Mouse (Mus musculus) testis, adult 2 months (tissue): ENCODE measurements around the gene Sez6l. TPM values are rescaled to one million over a fixed set of nuclear protein-coding genes. Genes with fewer than 3 reads are reported as not detected.

Experiments used
- H3K27ac ChIP-seq: fragments of 200-500 bp; 2 replicates; pipeline ENCODE4 v1.5.1; 2012; ENCODE audit warnings: low read depth, low read length; ENCODE audit not compliant: control insufficient read depth, insufficient read depth
- H3K27me3 ChIP-seq: fragments of 200-500 bp; 2 replicates; pipeline ENCODE4 v1.6.1; 2012; ENCODE audit warnings: mild to moderate bottlenecking, low read length, moderate library complexity; ENCODE audit not compliant: control insufficient read depth, insufficient read depth
- H3K36me3 ChIP-seq: fragments of 200-500 bp; 2 replicates; pipeline ENCODE4 v1.6.1; 2012; ENCODE audit warnings: mild to moderate bottlenecking, low read length; ENCODE audit not compliant: control insufficient read depth, insufficient read depth
- H3K4me1 ChIP-seq: fragments of 200-500 bp; 2 replicates; pipeline ENCODE4 v1.6.1; 2012; ENCODE audit warnings: low read length; ENCODE audit not compliant: control insufficient read depth, insufficient read depth
- H3K4me3 ChIP-seq: fragments of 200-500 bp; 2 replicates; pipeline ENCODE4 v1.5.1; 2012; ENCODE audit warnings: low read depth, mild to moderate bottlenecking, low read length, moderate library complexity, mixed read lengths; ENCODE audit not compliant: control insufficient read depth
- CTCF ChIP-seq: fragments of 200-500 bp; IDR thresholded peaks from 2 replicates; pipeline ENCODE4 v1.5.1; 2012; ENCODE audit warnings: low read depth, mild to moderate bottlenecking, inconsistent platforms, low read length, moderate library complexity; ENCODE audit not compliant: control insufficient read depth, insufficient read depth, insufficient replicate concordance
- POLR2A ChIP-seq: fragments of 200-500 bp; IDR thresholded peaks from 2 replicates; pipeline ENCODE4 v1.6.1; 2012; ENCODE audit warnings: low read depth, mild to moderate bottlenecking, inconsistent platforms, low read length, moderate library complexity; ENCODE audit not compliant: control insufficient read depth
- polyA plus RNA-seq: library from polyadenylated mRNA; depleted of rRNA; stranded (reverse); fragments of >200 nt; gene quantifications from 2 replicates; pipeline ENCODE4 v1.2.3, GENCODE M21; 2012

Gene Sez6l
- polyA plus RNA-seq, 1 experiment = 6.9 TPM

GRCm38 (mm10) chr5:112523796-112524195 lies 53.2 kb downstream of the Sez6l start:
- Histone ChIP-seq H3K4me3 (no peak overlapping the region), H3K27me3 (no peaks in the 10 kb centered on the region), H3K36me3 (no peaks in the 10 kb centered on the region), H3K27ac (no peak overlapping the region), H3K4me1 (no peaks in the 10 kb centered on the region; the same call in 1 of the 2 replicates)
- no peak for TF ChIP-seq CTCF
- TF ChIP-seq POLR2A = no peak

DNA sequence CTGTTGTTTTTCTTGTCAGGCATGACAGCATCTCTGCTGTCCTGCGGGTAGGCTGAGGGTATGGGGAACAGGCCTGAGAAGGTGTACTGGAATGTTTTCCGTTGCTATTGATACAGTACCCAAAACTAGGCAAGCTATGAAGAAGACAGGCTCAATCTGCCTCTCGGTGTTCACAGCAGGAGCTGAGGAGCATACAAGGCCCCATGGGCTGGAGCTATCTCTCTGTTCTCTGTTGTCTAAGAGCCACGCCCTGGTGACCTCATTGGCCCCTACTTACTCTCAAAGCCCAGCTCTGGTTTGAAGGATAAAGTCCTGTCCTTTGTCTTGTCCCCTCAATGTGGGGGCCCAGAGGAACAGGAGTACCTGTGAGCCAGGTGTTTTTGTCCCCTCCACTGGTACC lies 53.7 kb downstream of the Sez6l start:
- no peak overlapping the region for H3K27ac ChIP-seq
- H3K4me1 ChIP-seq = no peaks in the 10 kb centered on the region; the same call in 1 of the 2 replicates
- no peaks in the 10 kb centered on the region for H3K27me3 ChIP-seq
- no peak overlapping the region for H3K4me3 ChIP-seq
- no peak for TF ChIP-seq CTCF
- TF ChIP-seq POLR2A = no peak
- H3K36me3 ChIP-seq = no peaks in the 10 kb centered on the region

DNA sequence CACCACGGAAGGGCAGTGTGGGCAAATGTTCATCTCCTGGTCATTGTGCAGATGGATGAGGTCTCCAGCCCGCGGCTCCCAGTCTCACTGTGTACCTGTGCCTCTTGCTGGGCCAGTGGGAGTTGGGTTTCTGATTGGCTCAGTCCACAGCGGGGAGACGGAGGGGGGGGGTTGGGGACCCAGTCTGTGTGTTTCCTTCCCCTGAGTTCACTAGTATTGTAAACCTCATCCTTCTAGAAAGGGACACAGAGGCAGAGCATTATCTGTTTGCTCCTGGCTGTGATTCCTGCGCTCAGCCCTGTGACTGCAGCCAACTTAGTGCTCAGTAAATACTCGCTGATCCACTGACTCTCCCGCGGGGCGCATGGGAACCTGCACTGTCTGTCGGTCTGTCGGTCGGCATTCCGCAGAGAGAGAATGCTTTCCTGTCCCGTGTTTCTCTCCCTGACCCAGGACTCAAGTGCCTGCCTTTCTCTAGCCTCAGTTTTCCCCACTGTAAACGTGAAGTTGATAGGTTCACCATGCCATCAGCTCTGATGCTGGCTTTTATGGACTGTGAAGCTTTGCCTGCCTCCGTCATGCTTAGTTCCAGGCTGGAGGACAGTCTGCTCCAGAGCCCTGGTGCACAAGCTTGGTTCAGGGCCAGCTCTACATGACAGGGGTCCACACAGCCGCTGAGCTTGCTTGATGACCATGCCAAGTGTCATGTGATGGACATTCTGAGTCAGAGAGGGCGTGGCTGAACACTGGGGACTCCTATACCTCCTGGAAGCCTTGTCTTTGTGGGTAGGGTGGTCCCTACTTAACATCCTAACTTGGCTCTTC lies 55.1 kb downstream of the Sez6l start:
- Histone ChIP-seq H3K4me1 (no peaks in the 10 kb centered on the region; the same call in 1 of the 2 replicates), H3K27me3 (no peaks in the 10 kb centered on the region), H3K27ac (no peak overlapping the region), H3K4me3 (no peak overlapping the region), H3K36me3 (no peaks in the 10 kb centered on the region)
- TF ChIP-seq CTCF = no peak
- no peak for TF ChIP-seq POLR2A

DNA sequence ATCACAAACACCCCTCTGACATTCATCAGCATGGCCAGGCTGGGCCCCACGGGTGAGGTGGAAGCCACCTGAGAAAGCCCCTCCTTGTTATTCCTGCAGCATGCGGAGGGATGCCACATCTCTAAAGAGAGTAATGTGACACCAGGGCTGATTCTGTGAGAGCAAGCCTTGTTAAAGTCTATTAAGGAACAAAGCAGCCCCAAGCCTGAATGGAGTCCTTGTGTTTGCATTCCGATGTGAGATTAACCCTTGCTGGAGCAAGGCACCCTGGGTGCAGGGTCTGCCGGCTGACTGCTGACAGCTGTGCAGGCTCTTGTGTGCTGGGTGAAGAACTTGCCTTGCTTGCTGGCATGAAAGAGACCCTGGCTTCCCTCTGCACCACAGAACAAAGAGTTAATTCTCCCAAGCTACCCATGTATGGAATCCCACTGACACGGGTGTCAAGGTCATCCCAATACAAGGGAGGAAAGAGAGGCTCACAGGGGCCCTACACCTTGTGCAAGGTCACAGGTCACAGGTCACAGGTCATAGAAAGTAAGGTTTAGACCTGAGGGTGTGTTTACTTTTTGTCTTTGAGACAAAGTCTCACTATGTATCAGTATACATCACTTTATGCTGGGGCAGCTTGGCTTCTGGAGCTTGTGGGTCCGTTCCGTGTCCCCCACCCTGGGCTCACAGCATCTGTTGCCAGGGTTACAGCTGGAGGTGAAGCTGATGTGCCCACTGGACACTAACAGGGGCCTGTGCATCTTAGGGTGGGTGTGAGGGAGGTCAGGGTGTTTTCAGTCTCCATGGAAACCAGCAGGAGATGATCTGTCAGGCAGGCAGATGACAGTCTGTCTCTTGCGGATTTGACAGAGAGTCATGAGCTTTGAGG lies 55.9 kb downstream of the Sez6l start:
- TF ChIP-seq POLR2A (no peak), CTCF (no peak)
- Histone ChIP-seq H3K4me1 (no peaks in the 10 kb centered on the region; the same call in 1 of the 2 replicates), H3K27ac (no peak overlapping the region), H3K36me3 (no peaks in the 10 kb centered on the region), H3K4me3 (no peak overlapping the region), H3K27me3 (no peaks in the 10 kb centered on the region)

- Histone ChIP-seq H3K4me1 (no peaks in the 10 kb centered on the region), H3K4me3 (no peak overlapping the region), H3K27me3 (no peaks in the 10 kb centered on the region), H3K27ac (no peak overlapping the region), H3K36me3 (no peaks in the 10 kb centered on the region)
- TF ChIP-seq CTCF (no peak), POLR2A (no peak)
Observed at GRCm38 (mm10) chr5:112518773-112519172, 58.2 kb downstream of the Sez6l start.

- no peaks in the 10 kb centered on the region for H3K27me3 ChIP-seq
- H3K27ac ChIP-seq = no peak overlapping the region
- no peaks in the 10 kb centered on the region for H3K36me3 ChIP-seq
- no peaks in the 10 kb centered on the region for H3K4me1 ChIP-seq
- no peak overlapping the region for H3K4me3 ChIP-seq
- TF ChIP-seq CTCF = no peak
- no peak for TF ChIP-seq POLR2A
Observed at GRCm38 (mm10) chr5:112517454-112517853, 59.5 kb downstream of the Sez6l start.

DNA sequence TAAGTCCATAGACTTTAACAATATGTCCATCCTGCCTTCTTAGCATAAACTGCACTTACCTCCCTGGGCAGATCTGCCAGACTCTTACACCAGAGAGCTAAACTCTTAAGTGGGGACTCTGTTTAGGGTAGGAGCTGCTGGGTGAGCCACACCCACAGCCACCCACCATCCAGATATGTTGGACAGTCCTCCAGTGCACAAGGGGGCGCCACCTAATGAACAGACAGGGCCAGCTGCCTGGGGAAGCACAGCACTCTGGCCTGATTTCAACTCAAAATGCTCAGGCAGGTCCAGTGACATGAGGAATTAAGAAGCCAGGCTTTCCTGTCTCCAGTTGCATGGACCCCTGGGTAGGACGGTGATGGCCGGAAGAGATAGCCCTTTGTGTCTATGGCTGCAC lies 60.5 kb downstream of the Sez6l start:
- no peaks in the 10 kb centered on the region for H3K4me1 ChIP-seq
- no peak overlapping the region for H3K27ac ChIP-seq
- TF ChIP-seq CTCF (peak; percentile 66; the same call in 1 of the 2 replicates), POLR2A (no peak)
- H3K4me3 ChIP-seq = no peak overlapping the region
- H3K27me3 ChIP-seq = no peaks in the 10 kb centered on the region
- H3K36me3 ChIP-seq = no peaks in the 10 kb centered on the region
